8 mouse cellular contexts compared by ENCODE assay signal in genomic region chr7:6330458-6331232, GRCm38 (mm10). TPM values are rescaled to one million over a fixed set of nuclear protein-coding genes. Genes with fewer than 3 reads are reported as not detected.
A peak's percentile ranks its signal among the peaks of the same experiment; 100 is the strongest.
DNase-seq lines count a peak whose midpoint lies in the region; ATAC-seq lines count a peak whose summit lies in the region.

No protein-coding gene starts in this region.

- H3K27ac ChIP-seq in lung, embryonic 15.5 days = peak overlapping the region; percentile 76
- peak overlapping the region; percentile 75 for H3K27ac ChIP-seq in heart, embryonic 13.5 days (replicated peaks)
- peak overlapping the region; percentile 90 for H3K27ac ChIP-seq in limb, embryonic 10.5 days

- H3K4me3 ChIP-seq in lung, embryonic 15.5 days = peak overlapping the region; percentile 59
- peak overlapping the region; percentile 72 for H3K4me3 ChIP-seq in heart, embryonic 13.5 days
- H3K4me3 ChIP-seq in limb, embryonic 10.5 days = peak overlapping the region; percentile 67

- 10% methylated on average over 23 of the region's 23 CpGs for WGBS in lung, embryonic 15.5 days
- WGBS in heart, embryonic 13.5 days = 15% methylated on average over 23 of the region's 23 CpGs
- 20% methylated on average over 23 of the region's 23 CpGs for WGBS in limb, embryonic 10.5 days

- no peaks in the 10 kb centered on the region for H3K9me3 ChIP-seq in lung, embryonic 15.5 days
- no peaks in the 10 kb centered on the region for H3K9me3 ChIP-seq in heart, embryonic 13.5 days
- H3K9me3 ChIP-seq in limb, embryonic 10.5 days (replicated peaks) = no peaks in the 10 kb centered on the region

- peak; percentile 78 for ATAC-seq in lung, embryonic 15.5 days (ENCODE audit: borderline replicate concordance, extremely low read depth, low FRiP score, low TSS enrichment)
- peak; percentile 55; the same call in 1 of the 2 replicates for ATAC-seq in heart, embryonic 13.5 days (ENCODE audit: extremely low read depth, insufficient number of reproducible peaks, low FRiP score, low TSS enrichment)

- H3K4me2 ChIP-seq in lung, embryonic 15.5 days = peak overlapping the region; percentile 69
- peak overlapping the region; percentile 84 for H3K4me2 ChIP-seq in heart, embryonic 13.5 days

- H3K27me3 ChIP-seq in lung, embryonic 15.5 days = no peaks in the 10 kb centered on the region
- no peaks in the 10 kb centered on the region for H3K27me3 ChIP-seq in heart, embryonic 13.5 days (replicated peaks)
- H3K27me3 ChIP-seq in limb, embryonic 10.5 days (ENCODE audit: low read depth, poor library complexity, severe bottlenecking) = no peaks in the 10 kb centered on the region

- no peaks in the 10 kb centered on the region for H3K36me3 ChIP-seq in lung, embryonic 15.5 days
- peaks cover 19% of the 10 kb centered on the region for H3K36me3 ChIP-seq in heart, embryonic 13.5 days
- H3K36me3 ChIP-seq in limb, embryonic 10.5 days = peaks cover 3% of the 10 kb centered on the region; the same call in 1 of the 2 replicates

- no peak for DNase-seq in lung, adult 18-20 months
- DNase-seq in embryo, embryonic 11 days = peak; percentile 8
- no peak for DNase-seq in limb, embryonic 10.5 days (ENCODE audit: low spot score)
- DNase-seq in naive thymus-derived CD4-positive, alpha-beta T cell, adult 2 months (ENCODE audit: low read depth) = peak; percentile 14
- DNase-seq in adrenal gland, adult 8-10 months = no peak
- no peak for DNase-seq in ovary, postnatal 36 days (ENCODE audit: low spot score)

- H3K4me1 ChIP-seq in lung, embryonic 15.5 days = peaks cover 13% of the 10 kb centered on the region
- H3K4me1 ChIP-seq in heart, embryonic 13.5 days = peaks cover 14% of the 10 kb centered on the region
- H3K4me1 ChIP-seq in limb, embryonic 10.5 days = peaks cover 10% of the 10 kb centered on the region

- peak overlapping the region; percentile 71 for H3K9ac ChIP-seq in lung, embryonic 15.5 days
- H3K9ac ChIP-seq in heart, embryonic 13.5 days = peak overlapping the region; percentile 93

RNA-seq across cellular contexts. Expression of gene Zfp583, which starts 0.4 kb away (rescaled TPM):
- polyA plus RNA-seq in lung, embryonic 15.5 days (2015; fragmentation: Nextera tagmentation; extraction: Ambion mirVana) = 5.6 and 7.3 TPM in 2 replicates
- 2.7 and 4.6 TPM in 2 replicates for polyA plus RNA-seq in heart, embryonic 13.5 days (2015; fragmentation: Nextera tagmentation; extraction: Ambion mirVana)
- 5.2 and 6.7 TPM in 2 replicates for polyA plus RNA-seq in limb, embryonic 10.5 days (2016; fragmentation: Nextera tagmentation; extraction: Ambion mirVana)
- 1 to 10 TPM; 4.1 to 4.7 (median 4.4) TPM for total RNA-seq in adrenal gland, adult 8-10 months (2022)

RNA-seq across cellular contexts. Expression of gene Gm3854, which starts 12.9 kb away (rescaled TPM):
- 1.5 and 1.6 TPM in 2 replicates for polyA plus RNA-seq in lung, embryonic 15.5 days (2015; fragmentation: Nextera tagmentation; extraction: Ambion mirVana)
- polyA plus RNA-seq in heart, embryonic 13.5 days (2015; fragmentation: Nextera tagmentation; extraction: Ambion mirVana) = 1.0 and 1.2 TPM in 2 replicates
- 2.6 and 2.8 TPM in 2 replicates for polyA plus RNA-seq in limb, embryonic 10.5 days (2016; fragmentation: Nextera tagmentation; extraction: Ambion mirVana)
- total RNA-seq in adrenal gland, adult 8-10 months (2022) = 1 to 10 TPM; 1.0 to 2.2 (median 1.4) TPM

RNA-seq across cellular contexts. Expression of gene Zfp78, which starts 32.4 kb away (rescaled TPM):
- polyA plus RNA-seq in lung, embryonic 15.5 days (2015; fragmentation: Nextera tagmentation; extraction: Ambion mirVana) = 3.4 TPM in 2 replicates
- 1.1 TPM in 2 replicates for polyA plus RNA-seq in heart, embryonic 13.5 days (2015; fragmentation: Nextera tagmentation; extraction: Ambion mirVana)
- 1.3 and 1.4 TPM in 2 replicates for polyA plus RNA-seq in limb, embryonic 10.5 days (2016; fragmentation: Nextera tagmentation; extraction: Ambion mirVana)
- total RNA-seq in adrenal gland, adult 8-10 months (2022) = 1 to 10 TPM; 2.7 to 5.0 (median 3.8) TPM

RNA-seq across cellular contexts. Expression of gene Zfp667, which starts 44.3 kb away (rescaled TPM):
- 5.6 and 7.1 TPM in 2 replicates for polyA plus RNA-seq in lung, embryonic 15.5 days (2015; fragmentation: Nextera tagmentation; extraction: Ambion mirVana)
- 3.6 and 4.2 TPM in 2 replicates for polyA plus RNA-seq in heart, embryonic 13.5 days (2015; fragmentation: Nextera tagmentation; extraction: Ambion mirVana)
- polyA plus RNA-seq in limb, embryonic 10.5 days (2016; fragmentation: Nextera tagmentation; extraction: Ambion mirVana) = 5.2 and 6.4 TPM in 2 replicates
- total RNA-seq in adrenal gland, adult 8-10 months (2022) = 10 to 100 TPM; 10.0 to 15.3 (median 11.3) TPM

RNA-seq across cellular contexts. Expression of gene Zfp28, which starts 52.5 kb away (rescaled TPM):
- polyA plus RNA-seq in lung, embryonic 15.5 days (2015; fragmentation: Nextera tagmentation; extraction: Ambion mirVana) = 9.4 and 9.6 TPM in 2 replicates
- 7.0 and 7.4 TPM in 2 replicates for polyA plus RNA-seq in heart, embryonic 13.5 days (2015; fragmentation: Nextera tagmentation; extraction: Ambion mirVana)
- 9.2 and 13.9 TPM in 2 replicates for polyA plus RNA-seq in limb, embryonic 10.5 days (2016; fragmentation: Nextera tagmentation; extraction: Ambion mirVana)
- 1 to 10 TPM; 4.2 to 9.0 (median 6.5) TPM for total RNA-seq in adrenal gland, adult 8-10 months (2022)

Comparison
In these comparisons a context has a peak if more than half of its experiments do, and no peak if none do; other contexts are left out.
1. DNase-seq: peak in embryo, embryonic 11 days (single experiment) and naive thymus-derived CD4-positive, alpha-beta T cell, adult 2 months (single experiment); none in lung, adult 18-20 months (0 of 2), limb, embryonic 10.5 days (single experiment), adrenal gland, adult 8-10 months (single experiment) and ovary, postnatal 36 days (single experiment).
2. Peak in every context shown above with its lines, with median percentiles within 50 percentile points of each other: H3K27ac ChIP-seq and H3K4me3 ChIP-seq.